Mouse (Mus musculus) myocyte (in vitro differentiated cells): ENCODE data around the gene Nwd2.

Experiments used
- CEBPB ChIP-seq: IDR thresholded peaks from 2 replicates; pipeline ENCODE4 v1.6.1; 2011; ENCODE audit warnings: mild to moderate bottlenecking, moderate library complexity; ENCODE audit not compliant: poor library complexity, insufficient read depth, severe bottlenecking
- E2F4 ChIP-seq: IDR thresholded peaks from one replicate; pipeline ENCODE4 v1.6.1; 2011; ENCODE audit warnings: mild to moderate bottlenecking, control low read depth, moderate library complexity; ENCODE audit not compliant: insufficient read depth
- MAX ChIP-seq: IDR thresholded peaks from one replicate; pipeline ENCODE4 v1.6.1; 2011; ENCODE audit warnings: low read depth, mild to moderate bottlenecking, control low read depth
- MYOD1 ChIP-seq, 3 experiments: IDR thresholded peaks; one replicate each; pipeline ENCODE4 v1.6.1; 2011; ENCODE audit warnings: control low read depth in 2 of 3, low read depth in 2 of 3, mild to moderate bottlenecking in 2 of 3, moderate library complexity in 1 of 3; ENCODE audit not compliant: insufficient read length in 2 of 3, control insufficient read depth in 1 of 3
- MYOG ChIP-seq, 3 experiments: IDR thresholded peaks; one replicate each; pipeline ENCODE4 v1.6.1; 2011; ENCODE audit warnings: control low read depth in 2 of 3, low read depth in 2 of 3, mild to moderate bottlenecking in 2 of 3; ENCODE audit not compliant: insufficient read length in 2 of 3, control insufficient read depth in 1 of 3, insufficient read depth in 1 of 3
- POLR2A ChIP-seq: IDR thresholded peaks from one replicate; pipeline ENCODE4 v1.6.1; 2011; ENCODE audit warnings: low read depth, mild to moderate bottlenecking, control low read depth, moderate library complexity; ENCODE audit not compliant: insufficient read length
- POLR2AphosphoS2 ChIP-seq: IDR thresholded peaks from one replicate; pipeline ENCODE4 v1.6.1; 2011; ENCODE audit warnings: low read depth, control low read depth; ENCODE audit not compliant: insufficient read length
- REST ChIP-seq: IDR thresholded peaks from one replicate; pipeline ENCODE4 v1.6.1; 2011; ENCODE audit warnings: mild to moderate bottlenecking, control low read depth, moderate library complexity; ENCODE audit not compliant: insufficient read depth, insufficient read length
- SRF ChIP-seq: IDR thresholded peaks from one replicate; pipeline ENCODE4 v1.6.1; 2011; ENCODE audit warnings: low read depth; ENCODE audit not compliant: control insufficient read depth, insufficient read length
- TCF12 ChIP-seq: IDR thresholded peaks from one replicate; pipeline ENCODE4 v1.6.1; 2011; ENCODE audit warnings: mild to moderate bottlenecking, control low read depth; ENCODE audit not compliant: poor library complexity, insufficient read depth, severe bottlenecking
- USF1 ChIP-seq: IDR thresholded peaks from one replicate; pipeline ENCODE4 v1.6.1; 2011; ENCODE audit warnings: low read depth, mild to moderate bottlenecking, control low read depth, moderate library complexity

- TF ChIP-seq POLR2A (no peak), USF1 (no peak), MYOG (IDR thresholded peaks at IDR 0.05; ENCODE audit: control insufficient read depth in 1 of 3, insufficient read depth in 1 of 3, insufficient read length in 2 of 3, low read depth in 2 of 3) (no peak), MAX (no peak), TCF12 (no peak), POLR2AphosphoS2 (no peak), MYOD1 (IDR thresholded peaks at IDR 0.05; ENCODE audit: control insufficient read depth in 1 of 3, insufficient read length in 2 of 3, low read depth in 2 of 3) (no peak), REST (no peak), E2F4 (no peak), CEBPB (no peak), SRF (no peak)
These were observed 20.9 kb upstream of the Nwd2 start for GRCm38 (mm10) chr5:63627832-63628530.
